Mouse (Mus musculus) MEL (cell line): ENCODE data around the gene Nfe2l2.

Experiments used
- MEF2A ChIP-seq: IDR thresholded peaks from 2 replicates; pipeline ENCODE4 v1.6.1; 2014; ENCODE audit warnings: low read depth, mild to moderate bottlenecking, inconsistent platforms, low read length, improper control_type of control experiment; ENCODE audit not compliant: poor library complexity, insufficient replicate concordance, severe bottlenecking; ENCODE audit errors: extremely low read depth
- TBP ChIP-seq: IDR thresholded peaks from 2 replicates; pipeline ENCODE4 v1.8.0; 2011; ENCODE audit warnings: low read depth, low read length, improper control_type of control experiment

GRCm38 (mm10) chr2:75626597-75627440, 77.6 kb downstream of the Nfe2l2 start:
- TF ChIP-seq MEF2A (no peak), TBP (no peak)
